Mouse (Mus musculus): Measurements from ENCODE around the gene Polr2g.
A peak's percentile ranks its signal among the peaks of the same experiment; 100 is the strongest.

Gene Polr2g

DNA sequence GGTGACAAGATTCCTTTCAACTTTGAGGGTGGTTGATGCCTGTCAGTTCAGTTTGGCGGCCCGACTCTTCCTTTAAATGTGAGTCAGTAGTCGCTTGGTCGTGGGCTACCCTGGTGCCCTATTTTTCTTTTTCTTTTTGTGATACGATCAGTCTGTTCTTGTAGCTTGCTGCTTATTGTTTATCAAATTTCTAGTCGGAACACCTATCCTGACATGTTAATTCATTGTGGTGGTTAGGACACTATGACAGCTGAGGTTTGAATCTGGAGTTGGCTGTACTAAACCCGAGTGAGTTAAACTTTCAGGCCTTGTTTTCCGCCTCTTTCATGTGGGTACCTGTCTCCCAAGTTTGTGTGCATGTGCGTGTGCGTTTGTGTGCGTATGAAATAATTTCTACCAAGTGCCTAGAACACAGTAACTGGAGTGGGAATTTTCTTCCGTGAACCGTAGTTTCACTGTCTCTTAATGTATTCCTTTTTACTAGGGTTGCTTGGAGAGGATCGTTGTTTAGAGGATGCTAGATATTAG is 40.8 kb downstream of the Polr2g start:
- DNase-seq (ENCODE audit: low spot score), result no peak

DNA sequence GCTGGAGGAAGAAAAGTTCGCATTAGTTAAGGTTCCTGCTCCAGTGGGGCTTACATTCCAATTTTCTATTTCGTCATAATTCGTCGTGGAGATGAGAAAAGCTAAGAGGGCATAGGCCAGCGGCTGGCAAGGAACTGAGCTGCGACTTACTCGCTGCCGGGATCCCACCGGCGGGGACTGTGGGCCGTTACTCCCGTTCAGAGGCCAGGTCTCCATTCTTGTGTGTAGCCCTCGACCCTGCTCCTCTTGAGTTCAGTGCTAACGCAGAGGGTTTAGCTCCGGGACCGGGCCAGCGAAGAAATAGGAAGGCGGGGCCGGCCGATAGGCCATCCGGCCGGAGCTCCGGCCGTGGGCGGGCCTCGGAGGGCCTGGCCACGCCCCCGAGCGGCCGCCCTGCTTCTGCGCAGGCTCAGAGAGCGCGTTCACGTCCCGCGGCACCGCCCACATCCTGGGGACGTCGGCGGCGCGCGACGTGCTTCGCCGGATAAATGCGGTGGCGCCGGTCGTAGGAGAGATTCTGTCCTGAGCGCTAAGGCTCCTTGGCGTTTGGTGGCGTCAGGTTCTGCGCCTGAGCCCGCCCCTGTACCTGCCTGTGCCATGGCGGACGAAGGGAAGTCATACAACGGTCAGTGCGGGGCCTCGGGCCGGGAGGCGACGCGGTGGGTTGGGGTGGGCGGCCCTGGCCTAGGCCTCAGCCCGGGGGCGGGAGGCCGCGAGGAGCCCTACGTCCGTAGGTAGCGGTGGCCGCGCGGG is 41.6 kb downstream of the Polr2g start, which contains the start of gene Nxf1:
Gene Nxf1 (plus strand): TSS at position 439 of the 753 bp plus-strand sequence.
- peak; percentile 95 for DNase-seq (ENCODE audit: low spot score)

DNA sequence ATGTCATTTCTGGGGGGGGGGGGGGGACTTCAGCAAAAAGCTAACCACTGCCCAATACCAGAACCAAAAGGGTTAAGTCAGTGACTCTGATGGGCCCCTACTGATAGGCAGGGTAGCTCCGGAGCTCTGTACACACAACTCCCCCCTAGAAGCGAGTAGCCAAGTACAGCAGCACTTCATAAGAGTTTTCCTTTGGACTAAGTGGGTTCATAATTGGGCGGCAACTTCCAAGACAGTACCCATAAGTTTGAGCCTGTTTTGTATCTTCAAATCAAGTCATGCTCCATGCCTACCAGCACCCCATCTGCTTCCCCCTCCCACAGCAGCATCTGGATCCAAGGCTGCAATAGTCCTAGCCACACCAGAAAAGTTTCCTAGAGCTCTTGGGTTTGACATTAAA is 42.7 kb downstream of the Polr2g start:
- no peak for DNase-seq (ENCODE audit: low spot score)

DNA sequence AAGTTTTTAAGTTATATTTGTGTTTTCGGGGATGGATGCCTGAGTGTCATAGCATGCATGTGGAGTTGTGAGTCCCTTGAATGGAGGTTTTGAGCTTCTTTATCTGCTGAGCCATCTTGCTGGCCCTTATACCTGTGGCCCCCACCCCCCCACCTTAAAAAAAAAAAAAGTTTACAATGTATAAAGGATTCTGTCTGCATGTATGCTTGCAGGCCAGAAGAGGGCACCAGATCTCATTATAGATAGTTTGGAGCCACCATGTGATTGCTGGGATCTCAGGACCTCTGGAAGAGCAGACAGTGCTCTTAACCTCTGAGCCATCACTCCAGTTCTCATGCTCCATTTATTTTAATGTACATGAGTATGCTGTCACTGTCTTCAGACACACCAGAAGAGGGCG is 51.0 kb downstream of the Polr2g start:
- no peak for DNase-seq (ENCODE audit: low spot score)

DNA sequence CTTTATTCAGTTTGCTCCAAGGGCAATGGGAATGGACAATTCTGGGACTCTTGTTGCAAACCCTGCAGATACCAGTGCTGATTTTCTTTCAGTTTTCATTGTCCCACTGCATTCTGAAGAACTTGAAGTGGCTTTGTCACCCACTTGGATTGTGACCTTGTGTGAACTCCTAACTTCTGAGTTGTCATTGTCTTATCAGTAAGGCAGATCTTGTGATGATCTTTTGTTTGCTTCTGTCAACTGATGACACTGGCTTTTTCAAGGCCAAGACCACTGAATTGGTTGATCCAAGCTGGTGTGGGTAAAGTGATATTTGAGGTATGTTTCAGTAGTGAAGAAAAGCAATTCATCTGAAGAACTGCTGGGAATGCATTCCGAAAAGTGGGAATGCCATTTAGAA is 53.0 kb downstream of the Polr2g start:
- no peak for DNase-seq (ENCODE audit: low spot score)

All from urinary bladder, postnatal 14 days (tissue).